Mouse (Mus musculus) liver, embryonic 14.5 days (tissue): ENCODE data around the gene Lrrc46.

Experiments
- CTCF ChIP-seq: IDR thresholded peaks from 2 replicates; pipeline ENCODE4 v1.5.1; 2016; ENCODE audit warnings: antibody characterized with exemption, low read depth, control low read depth
- EP300 ChIP-seq: IDR thresholded peaks from 2 replicates; pipeline ENCODE4 v1.6.1; 2016; ENCODE audit warnings: antibody characterized with exemption, low read depth

- TF ChIP-seq EP300 (no peak), CTCF (no peak)
Measured at GRCm38 (mm10) chr11:97074235-97074634, 33.0 kb upstream of the Lrrc46 start.
